Mouse (Mus musculus): Measurements from ENCODE around the gene Col1a2. TPM values are rescaled to one million over a fixed set of nuclear protein-coding genes. Genes with fewer than 3 reads are reported as not detected.
A peak's percentile ranks its signal among the peaks of the same experiment; 100 is the strongest.

Gene Col1a2
- polyA plus RNA-seq (2015; fragmentation: Nextera tagmentation; extraction: Ambion mirVana), result 449 and 476 TPM in 2 replicates

DNA sequence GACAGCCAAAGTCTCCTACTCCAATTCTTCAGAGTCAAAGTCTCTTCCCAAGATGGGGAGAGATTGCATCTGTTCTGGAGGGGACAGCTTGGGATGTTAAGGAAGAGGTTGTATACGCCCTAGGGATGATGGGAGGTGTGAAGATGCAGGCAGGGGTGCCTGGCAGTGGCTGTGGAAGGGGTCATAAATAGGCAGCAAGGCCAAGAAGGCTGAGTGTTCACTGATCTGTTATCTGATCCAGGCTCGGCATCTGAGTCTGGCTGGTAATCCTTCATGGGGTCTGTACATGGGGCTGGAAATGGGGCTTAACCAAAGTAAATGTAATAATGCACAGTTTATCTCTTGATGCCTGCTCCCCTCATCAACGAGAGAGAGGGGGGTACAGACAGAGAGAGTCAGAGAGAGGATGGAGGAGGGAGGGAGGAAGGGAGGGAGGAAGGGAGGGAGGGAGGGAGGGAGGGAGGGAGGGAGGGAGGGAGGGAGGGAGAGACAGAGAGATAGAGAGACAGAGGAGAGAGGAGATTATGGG is at the start of gene Col1a2:
Gene Col1a2, plus strand, starts transcription at position 212 of the 529 bp plus-strand sequence.
- H3K9ac ChIP-seq (ENCODE audit: low read depth, low read length), result peak within 1 kb of the TSS; percentile 69
- no peaks in the 10 kb centered on the region for H3K36me3 ChIP-seq (ENCODE audit: control insufficient read depth, insufficient read depth, low read length)
- peak within 1 kb of the TSS; percentile 75 for H3K27ac ChIP-seq (ENCODE audit: low read length)
- 0 out of 2 replicates have a peak, but pooled peaks cover 4% of the 10 kb centered on the region for H3K27me3 ChIP-seq (replicated peaks; ENCODE audit: control insufficient read depth, insufficient read depth, low read length)
- H3K9me3 ChIP-seq (ENCODE audit: control insufficient read depth, low read length), result no peaks in the 10 kb centered on the region
- H3K4me3 ChIP-seq (ENCODE audit: low read length), result peak within 1 kb of the TSS; percentile 57
- peak; percentile 21 for ATAC-seq
- 0 out of 2 replicates have a peak, but pooled peaks cover 5% of the 10 kb centered on the region for H3K4me1 ChIP-seq (ENCODE audit: control insufficient read depth, insufficient read depth, low read length)
- WGBS, result 30% methylated on average over 3 of the region's 3 CpGs
- peak within 1 kb of the TSS; percentile 61 for H3K4me2 ChIP-seq (ENCODE audit: low read depth, low read length)

DNA sequence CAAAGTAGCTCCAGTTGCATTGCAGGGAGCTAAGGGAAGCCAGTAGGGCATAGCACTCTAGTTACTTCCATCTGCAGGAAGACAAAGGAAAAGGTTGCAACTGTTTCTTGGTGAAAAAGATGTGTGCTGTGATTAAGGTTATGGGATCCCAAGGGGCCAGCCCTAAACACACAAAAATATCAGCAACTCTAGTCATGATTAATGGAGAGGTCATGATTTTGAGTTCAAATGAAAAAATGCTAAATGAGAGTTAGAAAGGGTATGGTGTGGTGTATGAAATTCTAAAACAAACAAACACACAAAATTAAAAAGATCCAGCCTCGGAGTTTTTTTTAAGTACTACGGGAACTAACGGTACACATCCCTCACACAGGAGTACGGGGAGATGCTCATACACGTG is 49.1 kb upstream of the Col1a2 start:
- no peak overlapping the region for H3K4me2 ChIP-seq (ENCODE audit: low read depth, low read length)
- H3K4me3 ChIP-seq (ENCODE audit: low read length), result no peak overlapping the region
- no peaks in the 10 kb centered on the region for H3K27me3 ChIP-seq (replicated peaks; ENCODE audit: control insufficient read depth, insufficient read depth, low read length)
- no peak overlapping the region for H3K9ac ChIP-seq (ENCODE audit: low read depth, low read length)
- peaks cover 12% of the 10 kb centered on the region; the same call in 1 of the 2 replicates for H3K4me1 ChIP-seq (ENCODE audit: control insufficient read depth, insufficient read depth, low read length)
- H3K9me3 ChIP-seq (ENCODE audit: control insufficient read depth, low read length), result no peaks in the 10 kb centered on the region
- no peaks in the 10 kb centered on the region for H3K36me3 ChIP-seq (ENCODE audit: control insufficient read depth, insufficient read depth, low read length)
- WGBS, result 47% methylated on average over 5 of the region's 5 CpGs
- ATAC-seq, result no peak
- peak overlapping the region; percentile 4 for H3K27ac ChIP-seq (ENCODE audit: low read length)

DNA sequence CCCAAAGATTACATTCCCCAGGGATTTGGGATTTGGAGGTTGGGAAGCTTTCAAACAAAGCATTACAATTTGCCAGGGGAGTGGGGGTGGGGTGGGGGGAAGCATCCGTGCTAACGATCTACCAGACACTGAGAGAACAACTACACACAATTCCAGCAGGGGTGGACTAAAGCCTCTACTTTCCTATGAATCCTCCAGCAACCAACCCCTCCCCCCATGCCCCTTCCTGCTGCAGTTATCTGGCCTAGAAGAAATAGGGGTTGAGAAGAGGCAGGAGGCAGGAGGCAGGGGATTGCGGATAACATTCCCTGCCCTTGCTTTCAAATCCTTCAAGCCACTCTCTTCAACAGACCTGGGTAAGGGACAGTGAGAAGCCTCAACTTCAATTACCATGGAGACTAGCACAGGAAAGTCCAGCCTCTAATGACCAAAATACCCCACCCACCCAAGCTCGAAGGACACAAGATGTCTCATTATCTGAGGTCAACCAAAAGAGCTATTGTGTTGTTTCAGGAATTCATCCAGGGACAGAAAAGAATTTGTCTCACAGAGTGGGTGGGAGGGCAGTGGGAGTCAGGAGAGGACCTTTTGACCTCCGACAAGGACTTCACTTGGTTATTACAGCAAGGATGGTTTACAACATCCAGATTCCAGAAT is 48.5 kb upstream of the Col1a2 start:
- Histone ChIP-seq H3K4me3 (ENCODE audit: low read length) (no peak overlapping the region), H3K4me2 (ENCODE audit: low read depth, low read length) (no peak overlapping the region), H3K9ac (ENCODE audit: low read depth, low read length) (no peak overlapping the region), H3K27me3 (replicated peaks; ENCODE audit: control insufficient read depth, insufficient read depth, low read length) (no peaks in the 10 kb centered on the region), H3K4me1 (ENCODE audit: control insufficient read depth, insufficient read depth, low read length) (peaks cover 12% of the 10 kb centered on the region; the same call in 1 of the 2 replicates), H3K36me3 (ENCODE audit: control insufficient read depth, insufficient read depth, low read length) (no peaks in the 10 kb centered on the region), H3K27ac (ENCODE audit: low read length) (peak overlapping the region; percentile 69), H3K9me3 (ENCODE audit: control insufficient read depth, low read length) (no peaks in the 10 kb centered on the region)
- WGBS, result 23% methylated on average over 5 of the region's 5 CpGs
- ATAC-seq, result no peak

DNA sequence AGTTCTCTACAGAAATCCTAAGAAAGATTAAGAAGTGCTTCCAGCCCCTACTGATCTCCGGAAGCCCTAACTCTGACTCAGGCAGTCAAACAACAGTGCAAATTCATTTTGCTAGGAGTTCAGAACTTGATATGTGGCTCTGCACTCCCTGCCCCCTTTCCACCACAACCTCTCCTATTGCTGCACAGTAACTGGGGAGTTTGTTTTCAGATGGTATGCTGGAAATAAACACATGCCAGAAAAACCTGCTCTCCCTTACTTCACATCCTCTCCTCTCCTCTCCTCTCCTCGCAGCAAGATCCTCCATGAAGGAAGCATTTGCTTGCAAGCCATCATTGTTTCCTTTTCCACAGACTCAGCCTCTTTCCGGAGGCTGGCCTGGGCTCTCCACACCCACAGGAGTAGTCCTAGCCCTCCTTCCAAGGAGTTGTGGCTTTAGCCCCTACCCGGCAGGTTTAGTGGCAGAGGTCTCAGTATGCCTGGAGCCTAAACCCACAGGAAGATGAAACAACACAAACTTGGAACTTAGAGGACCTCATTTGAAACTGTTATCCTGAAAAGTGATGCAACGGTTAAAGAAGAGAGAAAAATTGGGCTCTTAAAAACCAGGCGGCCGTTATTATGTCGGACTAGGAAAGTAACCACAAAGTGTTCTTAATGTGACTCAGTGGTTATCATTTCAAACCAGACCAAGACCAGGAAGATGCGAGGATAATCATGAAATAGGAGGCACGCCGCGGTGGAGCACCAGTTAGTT is 47.7 kb upstream of the Col1a2 start:
- Histone ChIP-seq H3K36me3 (ENCODE audit: control insufficient read depth, insufficient read depth, low read length) (no peaks in the 10 kb centered on the region), H3K9me3 (ENCODE audit: control insufficient read depth, low read length) (no peaks in the 10 kb centered on the region), H3K4me3 (ENCODE audit: low read length) (no peak overlapping the region), H3K4me1 (ENCODE audit: control insufficient read depth, insufficient read depth, low read length) (peaks cover 12% of the 10 kb centered on the region; the same call in 1 of the 2 replicates), H3K27me3 (replicated peaks; ENCODE audit: control insufficient read depth, insufficient read depth, low read length) (no peaks in the 10 kb centered on the region), H3K27ac (ENCODE audit: low read length) (peak overlapping the region; percentile 69), H3K4me2 (ENCODE audit: low read depth, low read length) (no peak overlapping the region), H3K9ac (ENCODE audit: low read depth, low read length) (no peak overlapping the region)
- peak; percentile 58 for ATAC-seq
- WGBS, result 44% methylated on average over 12 of the region's 12 CpGs

DNA sequence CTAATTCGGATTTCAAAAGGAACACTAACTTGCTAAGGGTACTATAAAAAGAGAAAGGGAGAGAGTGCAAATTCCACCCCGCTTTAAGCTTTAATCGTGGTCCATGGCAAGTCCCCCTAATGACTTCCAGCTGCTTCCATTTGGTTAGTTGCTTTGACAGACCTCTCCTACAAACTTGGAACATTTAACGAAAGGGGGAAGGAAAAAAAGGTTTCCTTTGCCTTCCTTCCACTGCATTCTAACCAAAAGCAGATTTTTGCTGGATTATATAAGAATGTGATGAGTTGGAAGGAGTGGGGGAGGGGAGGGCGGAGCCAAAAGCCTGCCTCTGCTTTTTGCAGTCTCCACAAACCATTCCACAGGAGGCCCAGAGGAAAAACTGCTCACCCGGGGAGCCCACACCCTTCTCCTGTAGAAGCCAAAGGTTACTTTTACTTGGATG is 47.0 kb upstream of the Col1a2 start:
- Histone ChIP-seq H3K4me2 (ENCODE audit: low read depth, low read length) (no peak overlapping the region), H3K4me1 (ENCODE audit: control insufficient read depth, insufficient read depth, low read length) (peaks cover 12% of the 10 kb centered on the region; the same call in 1 of the 2 replicates), H3K36me3 (ENCODE audit: control insufficient read depth, insufficient read depth, low read length) (no peaks in the 10 kb centered on the region), H3K9ac (ENCODE audit: low read depth, low read length) (no peak overlapping the region), H3K9me3 (ENCODE audit: control insufficient read depth, low read length) (no peaks in the 10 kb centered on the region), H3K27me3 (replicated peaks; ENCODE audit: control insufficient read depth, insufficient read depth, low read length) (no peaks in the 10 kb centered on the region), H3K4me3 (ENCODE audit: low read length) (no peak overlapping the region), H3K27ac (ENCODE audit: low read length) (peak overlapping the region; percentile 69)
- WGBS, result 29% methylated on average over 6 of the region's 6 CpGs
- peak; percentile 74 for ATAC-seq

DNA sequence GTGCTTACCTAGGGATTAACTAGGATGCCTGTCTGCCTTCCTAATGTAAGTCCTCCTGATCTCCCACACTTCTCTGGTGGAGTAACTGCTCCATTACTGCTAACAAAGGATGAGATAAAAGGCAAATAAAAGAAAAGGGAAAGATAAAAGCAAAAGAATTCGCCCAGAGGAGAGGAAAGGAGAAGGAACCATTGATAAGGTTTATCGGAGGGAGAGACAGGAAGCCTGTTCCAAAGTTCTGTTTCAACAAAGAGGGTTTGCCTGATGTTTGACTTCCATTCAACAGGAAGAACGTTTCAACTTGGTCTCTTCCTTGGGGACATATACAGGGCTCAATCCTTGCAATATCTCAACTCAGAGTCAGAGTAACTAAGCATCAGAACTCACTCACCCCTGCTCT is 39.3 kb upstream of the Col1a2 start:
- no peak overlapping the region for H3K9ac ChIP-seq (ENCODE audit: low read depth, low read length)
- no peaks in the 10 kb centered on the region for H3K4me1 ChIP-seq (ENCODE audit: control insufficient read depth, insufficient read depth, low read length)
- WGBS, result 30% methylated on average over 3 of the region's 3 CpGs
- no peaks in the 10 kb centered on the region for H3K36me3 ChIP-seq (ENCODE audit: control insufficient read depth, insufficient read depth, low read length)
- H3K4me2 ChIP-seq (ENCODE audit: low read depth, low read length), result no peak overlapping the region
- no peaks in the 10 kb centered on the region for H3K27me3 ChIP-seq (replicated peaks; ENCODE audit: control insufficient read depth, insufficient read depth, low read length)
- H3K9me3 ChIP-seq (ENCODE audit: control insufficient read depth, low read length), result no peaks in the 10 kb centered on the region
- no peak overlapping the region for H3K27ac ChIP-seq (ENCODE audit: low read length)
- H3K4me3 ChIP-seq (ENCODE audit: low read length), result no peak overlapping the region
- ATAC-seq, result no peak

DNA sequence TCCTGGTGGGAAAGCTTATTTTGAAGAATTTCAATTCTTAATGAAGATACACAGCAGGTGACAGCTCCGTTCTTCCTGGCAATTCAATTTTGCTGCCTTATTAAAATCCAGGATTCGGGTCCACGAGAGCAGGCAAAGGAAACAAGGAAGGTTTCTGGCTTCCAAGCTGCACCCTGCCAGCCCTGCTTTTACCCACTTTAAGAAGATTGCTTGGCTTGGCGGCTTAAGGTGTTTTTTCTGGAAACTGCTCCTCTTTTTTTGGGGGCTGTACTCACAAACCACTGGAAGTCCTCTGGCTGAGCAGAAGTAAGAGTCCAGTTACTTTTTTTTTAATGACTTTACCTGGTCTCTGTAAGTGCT is 21.1 kb upstream of the Col1a2 start:
- H3K36me3 ChIP-seq (ENCODE audit: control insufficient read depth, insufficient read depth, low read length), result no peaks in the 10 kb centered on the region
- peaks cover 5% of the 10 kb centered on the region; the same call in 1 of the 2 replicates for H3K4me1 ChIP-seq (ENCODE audit: control insufficient read depth, insufficient read depth, low read length)
- H3K9ac ChIP-seq (ENCODE audit: low read depth, low read length), result no peak overlapping the region
- peak overlapping the region; percentile 34; the same call in 1 of the 2 replicates for H3K27ac ChIP-seq (ENCODE audit: low read length)
- H3K4me2 ChIP-seq (ENCODE audit: low read depth, low read length), result no peak overlapping the region
- ATAC-seq, result no peak
- no peaks in the 10 kb centered on the region for H3K9me3 ChIP-seq (ENCODE audit: control insufficient read depth, low read length)
- WGBS, result 58% methylated on average over 4 of the region's 4 CpGs
- H3K27me3 ChIP-seq (replicated peaks; ENCODE audit: control insufficient read depth, insufficient read depth, low read length), result no peaks in the 10 kb centered on the region
- H3K4me3 ChIP-seq (ENCODE audit: low read length), result no peak overlapping the region

DNA sequence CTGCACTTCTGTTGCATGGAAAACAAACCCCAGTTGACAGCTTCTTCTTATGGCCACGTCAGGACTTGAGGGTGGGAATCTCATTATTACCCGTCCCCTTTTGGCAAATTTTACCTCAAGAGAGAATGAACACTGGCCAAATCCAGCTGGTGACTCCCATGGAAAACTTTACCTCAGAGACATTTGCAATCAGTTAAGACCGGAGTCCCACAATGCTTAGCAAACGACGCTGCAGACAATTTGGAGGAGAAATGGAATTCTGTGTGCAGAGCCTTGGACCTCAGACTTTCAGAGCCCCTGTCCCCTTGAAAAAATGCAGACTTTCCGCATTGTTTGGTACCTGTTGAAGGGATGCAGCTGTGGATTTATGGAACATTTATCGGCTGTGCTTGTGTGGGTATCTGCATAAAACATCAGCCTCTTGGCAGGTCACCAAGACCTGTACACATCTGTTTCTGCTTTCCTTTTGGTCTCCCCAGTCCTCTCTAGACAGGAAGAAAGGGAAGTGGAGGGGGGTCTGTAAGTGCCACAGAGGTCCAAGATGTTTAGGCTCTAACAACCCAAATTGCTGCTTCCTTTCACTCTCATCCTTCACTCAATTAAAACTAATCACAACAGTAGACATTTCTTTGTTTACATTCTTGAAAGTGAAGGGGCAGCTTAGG is 20.5 kb upstream of the Col1a2 start:
- Histone ChIP-seq H3K27me3 (replicated peaks; ENCODE audit: control insufficient read depth, insufficient read depth, low read length) (no peaks in the 10 kb centered on the region), H3K27ac (ENCODE audit: low read length) (peak overlapping the region; percentile 34), H3K4me1 (ENCODE audit: control insufficient read depth, insufficient read depth, low read length) (peaks cover 5% of the 10 kb centered on the region; the same call in 1 of the 2 replicates), H3K4me3 (ENCODE audit: low read length) (no peak overlapping the region), H3K36me3 (ENCODE audit: control insufficient read depth, insufficient read depth, low read length) (no peaks in the 10 kb centered on the region), H3K9ac (ENCODE audit: low read depth, low read length) (no peak overlapping the region), H3K9me3 (ENCODE audit: control insufficient read depth, low read length) (no peaks in the 10 kb centered on the region), H3K4me2 (ENCODE audit: low read depth, low read length) (0 out of 2 replicates have a peak overlapping the region, but pooled peaks have one; percentile 6)
- WGBS, result 27% methylated on average over 7 of the region's 7 CpGs
- ATAC-seq, result peak; percentile 65

DNA sequence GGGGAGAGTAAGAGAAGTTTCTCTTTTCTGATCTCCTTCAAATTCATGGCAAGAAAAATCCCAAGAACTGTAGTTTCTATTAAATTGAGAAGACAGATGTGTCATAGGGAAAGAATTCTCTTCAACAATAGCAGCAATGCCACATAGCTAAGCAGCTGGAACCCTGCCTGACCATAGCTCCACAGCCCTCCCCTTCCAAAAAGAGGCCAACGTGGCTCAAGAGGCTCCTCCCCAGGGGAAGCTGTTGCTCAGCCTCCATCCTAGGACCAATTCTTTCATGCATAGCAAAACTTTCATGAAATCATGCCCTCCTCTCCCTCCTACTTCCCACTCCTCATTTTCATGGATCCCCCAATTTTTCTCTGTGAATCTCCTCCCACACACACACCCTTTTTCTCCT is 16.3 kb upstream of the Col1a2 start:
- H3K36me3 ChIP-seq (ENCODE audit: control insufficient read depth, insufficient read depth, low read length), result no peaks in the 10 kb centered on the region
- H3K4me2 ChIP-seq (ENCODE audit: low read depth, low read length), result peak overlapping the region; percentile 32; the same call in 1 of the 2 replicates
- no peak overlapping the region for H3K4me3 ChIP-seq (ENCODE audit: low read length)

More for the DNA sequence above, 16.3 kb upstream of the Col1a2 start:
- H3K9ac ChIP-seq (ENCODE audit: low read depth, low read length), result no peak overlapping the region
- H3K27ac ChIP-seq (ENCODE audit: low read length), result peak overlapping the region; percentile 95
- no peaks in the 10 kb centered on the region for H3K9me3 ChIP-seq (ENCODE audit: control insufficient read depth, low read length)
- 7% methylated on average over 1 of the region's 1 CpGs for WGBS
- H3K4me1 ChIP-seq (ENCODE audit: control insufficient read depth, insufficient read depth, low read length), result peaks cover 5% of the 10 kb centered on the region; the same call in 1 of the 2 replicates
- H3K27me3 ChIP-seq (replicated peaks; ENCODE audit: control insufficient read depth, insufficient read depth, low read length), result no peaks in the 10 kb centered on the region
- ATAC-seq, result peak; percentile 73
